Mouse (Mus musculus): ENCODE results near the gene Gm4450. TPM values are rescaled to one million over a fixed set of nuclear protein-coding genes. Genes with fewer than 3 reads are reported as not detected.
"Not testable (repeated sequence)": the region's sequence is repeated elsewhere in the genome, so short reads cannot be mapped to it uniquely, and the experiment has no call there.

The Gm4450 gene
- polyA plus RNA-seq (2015; fragmentation: Nextera tagmentation; extraction: Ambion mirVana), result 0.12 TPM in 1 of 2 replicates, not detected in the other

DNA sequence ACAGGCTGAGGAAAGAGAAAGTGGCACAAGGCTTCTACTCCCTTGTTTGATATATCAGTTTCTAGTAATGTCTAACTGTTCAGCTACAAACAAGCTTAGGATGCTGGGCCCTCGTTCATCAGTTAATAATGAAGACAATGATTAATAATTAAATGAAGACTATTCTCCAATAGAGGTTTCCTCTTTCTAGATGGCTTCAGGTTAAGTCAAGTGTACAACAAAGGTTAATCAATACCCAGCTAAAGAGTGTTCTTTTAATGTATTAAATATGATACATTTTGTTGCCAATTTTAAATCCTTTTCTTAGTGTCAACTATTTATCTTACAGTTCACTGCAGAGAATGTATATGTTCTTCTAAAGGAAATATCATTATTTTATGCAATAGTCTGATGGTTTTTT, at the start of gene Gm4450:
Gene Gm4450, minus strand, starts transcription at position 101 of the 400 bp plus-strand sequence.
- WGBS, result no CpG with 5 or more reads among the region's 1 CpGs

DNA sequence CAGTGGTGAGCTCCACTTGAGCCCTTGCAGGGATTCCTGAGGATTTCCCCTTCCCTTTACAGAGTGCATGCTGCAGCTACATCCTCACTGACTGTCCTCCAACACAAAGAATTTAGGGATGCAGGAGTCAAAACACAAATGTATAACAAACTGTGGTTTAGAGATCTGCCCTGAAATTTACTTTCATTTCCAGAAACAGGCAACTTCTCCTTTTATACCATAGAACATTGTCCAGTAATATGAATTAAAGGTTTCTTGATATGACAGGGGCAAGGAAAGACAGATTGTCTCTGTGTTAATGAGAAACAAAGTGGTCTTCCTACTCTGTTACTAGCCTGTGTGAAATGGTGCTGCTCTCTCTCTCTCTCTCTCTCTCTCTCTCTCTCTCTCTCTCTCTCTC, 40.5 kb upstream of the Gm4450 start:
- not testable (repeated sequence) for H3K4me1 ChIP-seq (ENCODE audit: control insufficient read depth, insufficient read depth, low read length); H3K27me3 ChIP-seq (ENCODE audit: control insufficient read depth, insufficient read depth, low read depth, low read length); H3K9me3 ChIP-seq (replicated peaks; ENCODE audit: control insufficient read depth, low read length, poor library complexity, severe bottlenecking); H3K9ac ChIP-seq (ENCODE audit: low read depth, low read length); H3K27ac ChIP-seq (ENCODE audit: low read length); H3K4me3 ChIP-seq (ENCODE audit: low read depth, low read length); ATAC-seq; H3K36me3 ChIP-seq (ENCODE audit: control insufficient read depth, insufficient read depth, low read length); H3K4me2 ChIP-seq (ENCODE audit: low read length)

More for the DNA sequence above, at the start of gene Gm4450:
- not testable (repeated sequence) for H3K27ac ChIP-seq (ENCODE audit: low read length); H3K27me3 ChIP-seq (ENCODE audit: control insufficient read depth, insufficient read depth, low read depth, low read length); H3K4me2 ChIP-seq (ENCODE audit: low read length); H3K9ac ChIP-seq (ENCODE audit: low read depth, low read length); H3K9me3 ChIP-seq (replicated peaks; ENCODE audit: control insufficient read depth, low read length, poor library complexity, severe bottlenecking); H3K4me1 ChIP-seq (ENCODE audit: control insufficient read depth, insufficient read depth, low read length); ATAC-seq; H3K36me3 ChIP-seq (ENCODE audit: control insufficient read depth, insufficient read depth, low read length); H3K4me3 ChIP-seq (ENCODE audit: low read depth, low read length)

DNA sequence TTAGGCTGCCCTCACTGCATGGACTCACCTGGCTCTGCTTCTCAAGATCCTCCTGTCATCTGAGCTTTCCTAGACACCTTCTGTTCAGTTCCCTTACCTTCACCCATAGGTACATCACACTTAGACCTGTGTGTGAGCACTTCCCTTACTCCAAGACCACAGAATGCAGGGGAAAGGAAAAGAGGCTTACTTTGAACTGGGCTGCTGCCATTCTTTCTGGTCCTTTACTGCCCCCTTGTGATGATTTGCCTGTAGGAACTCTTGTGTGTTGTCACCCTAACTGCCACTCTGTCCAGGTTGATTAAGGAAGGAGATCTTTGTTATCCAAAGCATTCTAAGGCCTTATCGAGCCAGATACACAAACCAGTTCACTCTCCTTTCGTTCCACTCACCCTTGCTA, 39.8 kb upstream of the Gm4450 start:
- ATAC-seq, result peak; percentile 73
- not testable (repeated sequence) for H3K9me3 ChIP-seq (replicated peaks; ENCODE audit: control insufficient read depth, low read length, poor library complexity, severe bottlenecking)

DNA sequence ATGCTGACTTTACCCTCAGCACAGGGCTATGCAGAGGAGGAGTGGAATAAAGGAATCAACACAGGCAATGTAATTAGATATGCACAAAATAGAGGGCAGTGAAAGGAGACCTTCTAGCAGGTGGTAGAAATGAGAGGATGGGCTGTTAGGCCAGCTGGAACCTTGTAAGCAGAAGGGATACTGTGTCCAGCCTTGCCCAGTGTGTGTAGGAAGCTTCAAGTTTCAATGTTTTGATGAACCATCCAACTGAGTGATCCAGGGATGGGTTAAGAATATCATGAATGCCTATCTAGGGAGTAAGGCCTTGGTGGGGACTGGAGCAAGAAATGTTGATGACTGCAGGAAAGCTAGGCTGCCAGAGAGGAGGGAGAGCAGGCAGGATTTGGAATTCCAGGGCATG, 38.1 kb upstream of the Gm4450 start:
- not testable (repeated sequence) for H3K9me3 ChIP-seq (replicated peaks; ENCODE audit: control insufficient read depth, low read length, poor library complexity, severe bottlenecking); H3K4me3 ChIP-seq (ENCODE audit: low read depth, low read length); H3K27ac ChIP-seq (ENCODE audit: low read length); H3K4me2 ChIP-seq (ENCODE audit: low read length); ATAC-seq; H3K36me3 ChIP-seq (ENCODE audit: control insufficient read depth, insufficient read depth, low read length); H3K9ac ChIP-seq (ENCODE audit: low read depth, low read length); H3K4me1 ChIP-seq (ENCODE audit: control insufficient read depth, insufficient read depth, low read length); H3K27me3 ChIP-seq (ENCODE audit: control insufficient read depth, insufficient read depth, low read depth, low read length)

More for the DNA sequence above, 39.8 kb upstream of the Gm4450 start:
- H3K36me3 ChIP-seq (ENCODE audit: control insufficient read depth, insufficient read depth, low read length); H3K9ac ChIP-seq (ENCODE audit: low read depth, low read length); H3K4me1 ChIP-seq (ENCODE audit: control insufficient read depth, insufficient read depth, low read length); H3K4me2 ChIP-seq (ENCODE audit: low read length); H3K4me3 ChIP-seq (ENCODE audit: low read depth, low read length); H3K27ac ChIP-seq (ENCODE audit: low read length); H3K27me3 ChIP-seq (ENCODE audit: control insufficient read depth, insufficient read depth, low read depth, low read length): not testable (repeated sequence)
- WGBS, result no CpG with 5 or more reads among the region's 2 CpGs

DNA sequence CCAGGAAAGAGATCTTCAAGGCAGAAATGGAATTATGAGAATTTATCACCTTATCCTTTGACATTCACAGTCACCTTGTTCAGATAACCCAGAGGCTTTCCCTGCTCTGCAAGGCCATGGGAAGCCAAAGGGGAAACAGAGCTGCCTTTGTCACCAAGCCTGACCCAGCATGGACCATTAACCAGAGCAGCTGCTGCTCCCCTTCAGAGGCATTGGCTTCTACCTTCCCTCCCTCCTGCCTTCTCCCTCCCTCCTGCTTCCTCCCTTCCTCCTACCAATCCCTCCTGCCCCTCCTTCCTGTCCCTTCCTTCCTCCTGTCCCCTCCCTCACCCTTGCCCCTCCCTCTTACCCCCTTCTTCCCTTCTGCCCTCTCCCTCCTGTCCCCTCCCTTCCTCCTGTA, 37.3 kb upstream of the Gm4450 start:
- not testable (repeated sequence) for H3K36me3 ChIP-seq (ENCODE audit: control insufficient read depth, insufficient read depth, low read length); H3K27me3 ChIP-seq (ENCODE audit: control insufficient read depth, insufficient read depth, low read depth, low read length); H3K27ac ChIP-seq (ENCODE audit: low read length); H3K4me1 ChIP-seq (ENCODE audit: control insufficient read depth, insufficient read depth, low read length); H3K4me3 ChIP-seq (ENCODE audit: low read depth, low read length); H3K9me3 ChIP-seq (replicated peaks; ENCODE audit: control insufficient read depth, low read length, poor library complexity, severe bottlenecking); ATAC-seq; H3K4me2 ChIP-seq (ENCODE audit: low read length); H3K9ac ChIP-seq (ENCODE audit: low read depth, low read length)

DNA sequence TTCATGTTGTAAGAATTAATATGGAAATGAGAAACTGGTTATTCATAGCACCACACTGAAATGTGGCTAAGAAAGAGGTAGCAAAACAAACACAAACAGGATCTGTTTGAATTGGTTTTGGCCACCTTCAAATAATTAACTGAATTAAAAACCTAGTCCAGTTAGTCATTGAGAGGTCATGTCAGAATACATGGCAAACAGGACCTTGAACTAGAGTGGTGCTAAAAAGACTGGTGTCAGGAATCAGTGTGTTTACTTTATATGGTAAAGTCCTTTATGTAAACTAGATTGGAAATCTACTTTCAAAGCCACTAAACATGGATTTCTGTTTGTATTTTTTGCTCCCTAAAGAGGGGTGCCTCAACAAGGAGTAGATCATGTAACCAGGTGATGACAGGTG, 14.6 kb upstream of the Gm4450 start:
- not testable (repeated sequence) for H3K9ac ChIP-seq (ENCODE audit: low read depth, low read length); H3K27me3 ChIP-seq (ENCODE audit: control insufficient read depth, insufficient read depth, low read depth, low read length); H3K9me3 ChIP-seq (replicated peaks; ENCODE audit: control insufficient read depth, low read length, poor library complexity, severe bottlenecking); H3K36me3 ChIP-seq (ENCODE audit: control insufficient read depth, insufficient read depth, low read length); ATAC-seq; H3K27ac ChIP-seq (ENCODE audit: low read length); H3K4me2 ChIP-seq (ENCODE audit: low read length); H3K4me3 ChIP-seq (ENCODE audit: low read depth, low read length); H3K4me1 ChIP-seq (ENCODE audit: control insufficient read depth, insufficient read depth, low read length)

DNA sequence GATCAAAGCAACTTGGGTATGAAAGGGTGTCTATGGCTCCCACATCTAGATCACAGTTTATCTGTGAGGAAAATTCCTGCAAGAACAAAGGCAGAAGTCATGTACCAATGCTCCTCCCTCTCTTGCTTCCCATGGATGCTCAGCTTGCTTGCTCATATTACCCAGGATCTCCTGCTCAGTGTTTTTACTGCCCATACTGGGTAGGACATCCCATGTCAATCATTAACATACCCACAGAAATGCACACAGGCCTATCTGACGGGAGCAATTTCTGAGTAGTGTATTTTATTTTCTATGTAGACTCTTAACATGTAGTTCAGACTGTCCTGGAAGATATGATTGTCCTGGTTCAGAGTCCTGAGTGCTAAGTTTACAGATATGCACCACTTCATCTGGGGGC, 14.1 kb upstream of the Gm4450 start:
- no CpG with 5 or more reads among the region's 1 CpGs for WGBS
- not testable (repeated sequence) for H3K9ac ChIP-seq (ENCODE audit: low read depth, low read length); ATAC-seq; H3K4me3 ChIP-seq (ENCODE audit: low read depth, low read length); H3K27me3 ChIP-seq (ENCODE audit: control insufficient read depth, insufficient read depth, low read depth, low read length); H3K9me3 ChIP-seq (replicated peaks; ENCODE audit: control insufficient read depth, low read length, poor library complexity, severe bottlenecking); H3K4me2 ChIP-seq (ENCODE audit: low read length); H3K36me3 ChIP-seq (ENCODE audit: control insufficient read depth, insufficient read depth, low read length); H3K27ac ChIP-seq (ENCODE audit: low read length); H3K4me1 ChIP-seq (ENCODE audit: control insufficient read depth, insufficient read depth, low read length)

DNA sequence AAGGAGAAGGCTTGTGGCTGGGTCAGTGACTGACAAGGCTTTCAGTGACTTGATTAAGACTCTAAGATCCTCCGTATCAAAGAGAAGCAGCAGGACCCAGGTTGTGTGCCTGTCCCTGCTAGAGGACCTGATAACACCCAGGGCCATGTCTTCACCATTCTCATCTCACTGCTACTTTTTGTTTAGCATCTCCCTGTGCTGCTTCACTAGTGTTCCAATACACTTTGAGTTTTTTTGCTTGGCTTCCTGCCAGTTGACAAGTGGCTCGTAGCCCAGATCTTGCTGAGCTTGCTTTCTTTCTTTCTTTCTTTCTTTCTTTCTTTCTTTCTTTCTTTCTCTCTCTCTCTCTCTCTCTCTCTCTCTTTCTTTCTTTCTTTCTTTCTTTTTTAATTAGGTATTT, 12.4 kb upstream of the Gm4450 start:
- not testable (repeated sequence) for ATAC-seq; H3K4me3 ChIP-seq (ENCODE audit: low read depth, low read length); H3K9me3 ChIP-seq (replicated peaks; ENCODE audit: control insufficient read depth, low read length, poor library complexity, severe bottlenecking); H3K36me3 ChIP-seq (ENCODE audit: control insufficient read depth, insufficient read depth, low read length); H3K9ac ChIP-seq (ENCODE audit: low read depth, low read length); H3K27ac ChIP-seq (ENCODE audit: low read length); H3K27me3 ChIP-seq (ENCODE audit: control insufficient read depth, insufficient read depth, low read depth, low read length); H3K4me2 ChIP-seq (ENCODE audit: low read length); H3K4me1 ChIP-seq (ENCODE audit: control insufficient read depth, insufficient read depth, low read length)
- WGBS, result no CpG with 5 or more reads among the region's 2 CpGs

DNA sequence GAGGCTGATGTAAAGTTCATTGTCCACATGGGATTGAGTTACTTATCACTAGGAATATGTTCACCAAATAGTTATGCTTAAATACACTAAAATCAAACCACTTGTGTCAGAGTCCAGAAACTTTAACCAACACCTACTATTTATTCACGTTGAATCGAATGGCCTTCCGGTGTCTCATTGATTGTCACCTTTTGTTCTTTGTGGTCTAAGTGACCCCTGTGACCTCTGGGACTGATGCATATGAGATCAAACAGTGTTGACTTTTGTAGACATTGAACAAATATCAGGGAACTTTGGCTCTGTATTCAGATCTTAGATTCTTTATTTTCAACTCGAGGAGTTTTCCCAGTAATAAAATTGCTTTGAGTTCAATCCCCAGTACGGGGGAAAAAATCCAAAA, 3.1 kb downstream of the Gm4450 start:
- WGBS, result 70% methylated on average over 4 of the region's 5 CpGs
- H3K9ac ChIP-seq (ENCODE audit: low read depth, low read length); H3K27me3 ChIP-seq (ENCODE audit: control insufficient read depth, insufficient read depth, low read depth, low read length); H3K36me3 ChIP-seq (ENCODE audit: control insufficient read depth, insufficient read depth, low read length); H3K9me3 ChIP-seq (replicated peaks; ENCODE audit: control insufficient read depth, low read length, poor library complexity, severe bottlenecking); H3K4me1 ChIP-seq (ENCODE audit: control insufficient read depth, insufficient read depth, low read length); H3K4me2 ChIP-seq (ENCODE audit: low read length); ATAC-seq; H3K27ac ChIP-seq (ENCODE audit: low read length); H3K4me3 ChIP-seq (ENCODE audit: low read depth, low read length): not testable (repeated sequence)

DNA sequence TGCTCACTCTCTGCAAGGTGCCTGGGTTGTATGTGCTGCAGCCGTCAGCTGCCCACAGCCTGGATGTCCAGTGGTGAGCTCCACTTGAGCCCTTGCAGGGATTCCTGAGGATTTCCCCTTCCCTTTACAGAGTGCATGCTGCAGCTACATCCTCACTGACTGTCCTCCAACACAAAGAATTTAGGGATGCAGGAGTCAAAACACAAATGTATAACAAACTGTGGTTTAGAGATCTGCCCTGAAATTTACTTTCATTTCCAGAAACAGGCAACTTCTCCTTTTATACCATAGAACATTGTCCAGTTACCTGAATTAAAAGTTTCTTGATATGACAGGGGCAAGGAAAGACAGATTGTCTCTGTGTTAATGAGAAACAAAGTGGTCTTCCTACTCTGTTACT, 13.0 kb downstream of the Gm4450 start:
- not testable (repeated sequence) for H3K36me3 ChIP-seq (ENCODE audit: control insufficient read depth, insufficient read depth, low read length); ATAC-seq; H3K4me1 ChIP-seq (ENCODE audit: control insufficient read depth, insufficient read depth, low read length); H3K27me3 ChIP-seq (ENCODE audit: control insufficient read depth, insufficient read depth, low read depth, low read length); H3K9ac ChIP-seq (ENCODE audit: low read depth, low read length); H3K4me2 ChIP-seq (ENCODE audit: low read length); H3K9me3 ChIP-seq (replicated peaks; ENCODE audit: control insufficient read depth, low read length, poor library complexity, severe bottlenecking); H3K4me3 ChIP-seq (ENCODE audit: low read depth, low read length); H3K27ac ChIP-seq (ENCODE audit: low read length)
- WGBS, result 67% methylated on average over 1 of the region's 1 CpGs

Measured in midbrain, embryonic 16.5 days (tissue).